Mouse (Mus musculus) midbrain, embryonic 15.5 days (tissue): ENCODE results near the gene Gm20696. TPM values are rescaled to one million over a fixed set of nuclear protein-coding genes. Genes with fewer than 3 reads are reported as not detected.

Experiments
- ATAC-seq: fragments of 200-750 bp; cut with Nextera tagmentation; replicated peaks from 2 replicates; pipeline ENCODE4 v1.8.0; 2017; ENCODE audit warnings: moderate TSS enrichment
- H3K27ac ChIP-seq: fragments of 300-500 bp; sonication (generic); 2 replicates; pipeline ENCODE4 v1.5.1; 2015; ENCODE audit warnings: mild to moderate bottlenecking, inconsistent platforms
- H3K27me3 ChIP-seq: fragments of 300-500 bp; sonication (generic); replicated peaks from 2 replicates; pipeline ENCODE4 v1.6.1; 2015; ENCODE audit warnings: inconsistent platforms
- H3K36me3 ChIP-seq: fragments of 300-500 bp; sonication (generic); replicated peaks from 2 replicates; pipeline ENCODE4 v1.6.1; 2015; ENCODE audit warnings: inconsistent platforms
- H3K4me1 ChIP-seq: fragments of 300-500 bp; sonication (generic); 2 replicates; pipeline ENCODE4 v1.6.1; 2015; ENCODE audit warnings: inconsistent platforms
- H3K4me2 ChIP-seq: fragments of 300-500 bp; sonication (generic); 2 replicates; pipeline ENCODE4 v1.6.1; 2015; ENCODE audit warnings: inconsistent platforms, mild to moderate bottlenecking, moderate library complexity
- H3K4me3 ChIP-seq: fragments of 300-500 bp; sonication (generic); 2 replicates; pipeline ENCODE4 v1.5.1; 2015; ENCODE audit warnings: mild to moderate bottlenecking, inconsistent platforms
- H3K9ac ChIP-seq: fragments of 300-500 bp; sonication (generic); 2 replicates; pipeline ENCODE4 v1.6.1; 2015; ENCODE audit warnings: mild to moderate bottlenecking, inconsistent platforms
- H3K9me3 ChIP-seq: fragments of 300-500 bp; sonication (generic); 2 replicates; pipeline ENCODE4 v1.6.1; 2016; ENCODE audit warnings: inconsistent platforms
- whole genome bisulfite sequencing: fragments of 180-500 bp; shearing (Covaris S2); methylation state at CpG from one replicate; pipeline ENCODE4 v1.1.7; 2015; ENCODE audit warnings: mixed read lengths; 5-methylcytosine and 5-hydroxymethylcytosine counted together
- polyA plus RNA-seq: library from polyadenylated mRNA; unstranded; fragments of >200 nt; fragmentation: Nextera tagmentation; extraction: Ambion mirVana; gene quantifications from 2 replicates; pipeline ENCODE4 v1.2.1, GENCODE M21; 2015

Gm20696 gene
- polyA plus RNA-seq, 1 experiment from 2014 or later: 2.9 TPM

GRCm38 (mm10) chr6:99452638-99453185 lies 213.9 kb downstream of the Gm20696 start:
- no peak for ATAC-seq
- WGBS: 76% methylated on average over 2 of the region's 2 CpGs
- no peaks in the 10 kb centered on the region for H3K27me3 ChIP-seq

GRCm38 (mm10) chr6:99451479-99451878 lies 215.1 kb downstream of the Gm20696 start:
- Histone ChIP-seq H3K27me3 (no peaks in the 10 kb centered on the region), H3K36me3 (no peaks in the 10 kb centered on the region), H3K9ac (no peak overlapping the region), H3K27ac (no peak overlapping the region), H3K9me3 (no peaks in the 10 kb centered on the region), H3K4me2 (no peak overlapping the region), H3K4me3 (no peak overlapping the region), H3K4me1 (no peaks in the 10 kb centered on the region)
- ATAC-seq: no peak
- 54% methylated on average over 11 of the region's 11 CpGs for WGBS

More at GRCm38 (mm10) chr6:99452638-99453185, 213.9 kb downstream of the Gm20696 start:
- no peaks in the 10 kb centered on the region for H3K9me3 ChIP-seq
- H3K36me3 ChIP-seq: no peaks in the 10 kb centered on the region
- no peak overlapping the region for H3K4me3 ChIP-seq
- no peaks in the 10 kb centered on the region for H3K4me1 ChIP-seq
- H3K4me2 ChIP-seq: no peak overlapping the region
- H3K9ac ChIP-seq: no peak overlapping the region
- no peak overlapping the region for H3K27ac ChIP-seq

DNA sequence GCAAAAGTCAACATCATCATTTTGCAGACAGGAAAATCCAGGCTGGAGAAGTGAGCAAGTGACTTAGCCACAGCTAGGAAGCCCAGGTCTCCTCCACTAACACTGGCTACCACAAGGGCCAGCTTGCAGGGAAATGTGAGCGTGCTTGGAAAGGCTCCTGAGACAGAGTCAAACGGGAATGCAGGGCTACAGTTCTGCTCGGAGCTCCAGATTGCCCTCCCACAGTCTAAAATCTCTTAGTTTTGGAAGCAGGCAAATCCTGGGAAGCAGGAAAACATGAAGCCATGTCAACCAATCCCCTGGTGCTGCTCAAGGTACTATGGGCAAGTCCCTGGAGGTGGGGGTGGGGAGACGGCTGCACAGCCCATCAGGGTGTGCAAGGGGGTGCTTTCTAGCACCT lies 219.2 kb downstream of the Gm20696 start:
- Histone ChIP-seq H3K27me3 (no peaks in the 10 kb centered on the region), H3K4me1 (no peaks in the 10 kb centered on the region), H3K27ac (no peak overlapping the region), H3K4me2 (no peak overlapping the region), H3K9ac (no peak overlapping the region), H3K36me3 (no peaks in the 10 kb centered on the region), H3K4me3 (no peak overlapping the region), H3K9me3 (no peaks in the 10 kb centered on the region)
- WGBS: 83% methylated on average over 4 of the region's 4 CpGs
- ATAC-seq: no peak

DNA sequence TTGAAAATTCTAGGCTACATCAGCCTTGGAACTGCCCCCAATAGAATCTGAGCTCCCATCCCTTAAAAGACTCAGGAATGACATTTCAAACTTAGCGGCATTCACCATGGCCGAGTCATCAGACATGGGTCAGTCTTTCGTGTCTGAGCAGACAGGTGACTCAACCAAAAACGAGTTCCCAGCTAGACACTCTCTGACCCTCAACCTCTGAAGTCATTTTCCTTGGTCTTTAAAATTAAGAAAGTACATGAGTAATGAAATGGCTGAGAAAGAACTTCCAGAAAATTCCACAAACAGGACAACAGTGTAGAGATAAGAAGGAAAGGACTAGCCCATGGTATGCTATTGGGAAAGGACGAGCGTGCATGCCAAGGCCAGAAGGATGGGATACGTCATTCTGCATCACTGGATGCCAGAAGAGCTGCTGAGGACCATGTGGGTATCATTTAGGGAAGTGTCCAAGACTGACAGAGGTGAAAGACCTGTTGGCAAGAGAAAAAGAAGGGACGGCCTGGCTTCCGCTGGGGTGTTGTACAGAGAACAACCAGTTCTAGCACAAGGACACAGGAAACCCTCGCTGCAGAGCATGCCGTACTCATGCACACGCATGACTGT lies 219.7 kb downstream of the Gm20696 start:
- Histone ChIP-seq H3K4me3 (no peak overlapping the region), H3K27me3 (no peaks in the 10 kb centered on the region), H3K27ac (no peak overlapping the region), H3K9ac (no peak overlapping the region), H3K9me3 (no peaks in the 10 kb centered on the region), H3K36me3 (no peaks in the 10 kb centered on the region), H3K4me1 (no peaks in the 10 kb centered on the region), H3K4me2 (no peak overlapping the region)
- no peak for ATAC-seq
- 94% methylated on average over 12 of the region's 12 CpGs for WGBS

GRCm38 (mm10) chr6:99443460-99443859 lies 223.1 kb downstream of the Gm20696 start:
- Histone ChIP-seq H3K4me2 (no peak overlapping the region), H3K4me3 (no peak overlapping the region), H3K9me3 (no peaks in the 10 kb centered on the region), H3K36me3 (no peaks in the 10 kb centered on the region), H3K9ac (no peak overlapping the region), H3K27ac (no peak overlapping the region), H3K27me3 (no peaks in the 10 kb centered on the region), H3K4me1 (peaks cover 27% of the 10 kb centered on the region)
- WGBS: 86% methylated on average over 5 of the region's 5 CpGs
- ATAC-seq: no peak

GRCm38 (mm10) chr6:99441100-99441499 lies 225.5 kb downstream of the Gm20696 start:
- 61% methylated on average over 7 of the region's 7 CpGs for WGBS
- Histone ChIP-seq H3K9me3 (no peaks in the 10 kb centered on the region), H3K27ac (no peak overlapping the region), H3K4me1 (peaks cover 28% of the 10 kb centered on the region), H3K9ac (no peak overlapping the region), H3K36me3 (no peaks in the 10 kb centered on the region), H3K27me3 (no peaks in the 10 kb centered on the region), H3K4me2 (no peak overlapping the region), H3K4me3 (no peak overlapping the region)
- no peak for ATAC-seq

GRCm38 (mm10) chr6:99440606-99441005 lies 226.0 kb downstream of the Gm20696 start:
- Histone ChIP-seq H3K9me3 (no peaks in the 10 kb centered on the region), H3K4me2 (no peak overlapping the region), H3K4me1 (peaks cover 28% of the 10 kb centered on the region), H3K9ac (no peak overlapping the region), H3K27me3 (no peaks in the 10 kb centered on the region), H3K4me3 (no peak overlapping the region), H3K36me3 (no peaks in the 10 kb centered on the region), H3K27ac (0 out of 2 replicates have a peak overlapping the region, but pooled peaks have one; percentile 66)
- 0 out of 2 replicates have a peak, but pooled peaks have one; percentile 24 for ATAC-seq
- 96% methylated on average over 2 of the region's 2 CpGs for WGBS

- no peaks in the 10 kb centered on the region for H3K36me3 ChIP-seq
- H3K9me3 ChIP-seq: no peaks in the 10 kb centered on the region
- peak overlapping the region; percentile 66 for H3K27ac ChIP-seq
- H3K4me2 ChIP-seq: peak overlapping the region; percentile 16; the same call in 1 of the 2 replicates
- 1% methylated on average over 9 of the region's 9 CpGs for WGBS
- no peaks in the 10 kb centered on the region for H3K27me3 ChIP-seq
- H3K9ac ChIP-seq: no peak overlapping the region
- ATAC-seq: peak; percentile 76
- H3K4me3 ChIP-seq: no peak overlapping the region
- peaks cover 28% of the 10 kb centered on the region for H3K4me1 ChIP-seq
These were observed 226.7 kb downstream of the Gm20696 start for GRCm38 (mm10) chr6:99439878-99440361.

- Histone ChIP-seq H3K4me1 (peaks cover 28% of the 10 kb centered on the region), H3K27me3 (no peaks in the 10 kb centered on the region), H3K27ac (peak overlapping the region; percentile 66), H3K4me2 (peak overlapping the region; percentile 16; the same call in 1 of the 2 replicates), H3K9me3 (no peaks in the 10 kb centered on the region), H3K9ac (no peak overlapping the region), H3K36me3 (no peaks in the 10 kb centered on the region), H3K4me3 (no peak overlapping the region)
- peak; percentile 32; the same call in 1 of the 2 replicates for ATAC-seq
- 8% methylated on average over 9 of the region's 9 CpGs for WGBS
These were observed 227.3 kb downstream of the Gm20696 start for GRCm38 (mm10) chr6:99439214-99439877.

GRCm38 (mm10) chr6:99436371-99436770 lies 230.2 kb downstream of the Gm20696 start:
- ATAC-seq: no peak
- Histone ChIP-seq H3K27me3 (no peaks in the 10 kb centered on the region), H3K4me3 (no peak overlapping the region), H3K4me1 (peaks cover 31% of the 10 kb centered on the region), H3K9me3 (no peaks in the 10 kb centered on the region), H3K36me3 (no peaks in the 10 kb centered on the region), H3K27ac (no peak overlapping the region), H3K4me2 (no peak overlapping the region), H3K9ac (no peak overlapping the region)
- 94% methylated on average over 6 of the region's 6 CpGs for WGBS

DNA sequence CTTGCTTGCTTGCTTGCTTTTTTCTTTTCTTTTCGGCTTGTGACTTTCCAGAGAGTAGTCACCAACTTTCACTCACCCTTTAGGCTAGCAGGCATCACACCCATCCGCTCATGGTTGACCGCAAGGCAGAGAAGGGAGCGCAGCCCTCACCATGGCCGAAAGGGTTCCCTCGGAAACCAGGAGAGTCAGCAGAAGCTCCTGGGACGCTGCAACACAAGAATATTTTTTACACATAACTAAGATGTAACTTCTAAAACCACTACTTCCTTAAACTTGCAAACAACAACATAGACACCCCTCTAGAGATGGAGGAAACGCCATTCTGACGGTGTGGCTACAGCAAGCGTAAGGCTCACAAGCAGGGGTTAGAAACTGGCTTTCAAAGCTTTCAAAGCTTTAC lies 231.5 kb downstream of the Gm20696 start:
- Histone ChIP-seq H3K4me1 (peaks cover 21% of the 10 kb centered on the region), H3K27ac (no peak overlapping the region), H3K4me3 (no peak overlapping the region), H3K27me3 (no peaks in the 10 kb centered on the region), H3K9me3 (no peaks in the 10 kb centered on the region), H3K36me3 (no peaks in the 10 kb centered on the region), H3K4me2 (no peak overlapping the region), H3K9ac (no peak overlapping the region)
- WGBS: 93% methylated on average over 10 of the region's 10 CpGs
- ATAC-seq: no peak

DNA sequence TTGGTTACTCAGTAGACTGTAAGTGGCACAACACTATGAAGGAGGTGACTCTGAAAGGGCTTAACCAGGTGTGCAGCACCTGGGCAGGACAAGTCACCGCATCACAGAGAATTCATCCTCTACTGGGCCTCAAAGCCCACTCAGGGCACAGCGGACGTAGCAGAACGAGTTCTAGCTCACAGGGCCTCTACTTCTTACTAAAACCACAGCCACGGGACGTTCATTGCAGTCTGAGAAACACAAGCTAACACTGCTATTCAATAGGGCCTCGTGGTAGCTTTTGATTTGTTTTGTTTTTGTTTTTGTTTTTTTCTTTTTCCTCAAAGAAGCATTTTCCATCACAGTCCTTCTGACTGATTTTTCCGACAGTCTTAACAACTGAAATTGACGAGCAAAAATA lies 233.6 kb downstream of the Gm20696 start:
- WGBS: 92% methylated on average over 9 of the region's 9 CpGs
- Histone ChIP-seq H3K9ac (no peak overlapping the region), H3K4me1 (peaks cover 8% of the 10 kb centered on the region), H3K4me3 (no peak overlapping the region), H3K4me2 (no peak overlapping the region), H3K27ac (no peak overlapping the region), H3K27me3 (no peaks in the 10 kb centered on the region), H3K36me3 (no peaks in the 10 kb centered on the region), H3K9me3 (no peaks in the 10 kb centered on the region)
- no peak for ATAC-seq
